Mouse (Mus musculus) thymus, postnatal 25 days (tissue): ENCODE results near the gene Angptl3.

Source experiments
- DNase-seq: peaks from one replicate; pipeline ENCODE4 v3.0.0; 2022

The Angptl3 gene

DNA sequence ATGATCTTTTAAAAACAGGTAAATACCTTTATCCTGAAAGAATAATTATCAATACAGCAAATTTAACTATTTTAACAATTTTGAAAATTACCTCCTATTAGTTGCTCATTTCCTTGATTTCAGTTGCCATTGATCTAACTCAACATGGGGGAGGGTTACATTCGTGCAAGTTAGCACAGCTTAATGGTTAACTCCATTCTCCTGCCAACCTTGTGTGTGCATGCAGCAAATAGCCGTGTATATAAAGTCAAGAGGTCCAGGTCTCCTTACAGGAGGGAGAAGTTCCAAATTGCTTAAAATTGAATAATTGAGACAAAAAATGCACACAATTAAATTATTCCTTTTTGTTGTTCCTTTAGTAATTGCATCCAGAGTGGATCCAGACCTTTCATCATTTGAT lies at the start of gene Angptl3:
TSS of gene Angptl3 (plus strand) at position 269 of the 400 bp plus-strand sequence.
- DNase-seq = no peak

DNA sequence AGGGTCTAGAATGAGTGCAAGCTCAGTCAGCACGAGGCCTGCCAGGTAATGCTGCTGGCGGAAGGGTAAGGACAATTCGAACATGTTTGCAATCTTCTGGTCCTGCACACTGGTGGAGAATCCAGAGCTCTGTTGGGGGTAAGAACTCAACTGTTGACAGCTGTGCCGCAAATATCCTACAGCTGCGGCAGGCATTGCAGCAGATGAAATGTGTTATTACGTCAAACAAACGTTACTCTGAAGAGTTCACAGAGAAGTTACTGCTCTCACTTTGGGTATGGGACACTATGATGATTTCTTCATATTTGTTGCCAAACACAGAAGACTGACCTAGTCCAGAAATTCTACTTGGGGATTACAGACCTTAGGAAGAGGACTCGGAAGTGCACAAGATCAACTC lies 46.1 kb upstream of the Angptl3 start:
- DNase-seq = no peak

DNA sequence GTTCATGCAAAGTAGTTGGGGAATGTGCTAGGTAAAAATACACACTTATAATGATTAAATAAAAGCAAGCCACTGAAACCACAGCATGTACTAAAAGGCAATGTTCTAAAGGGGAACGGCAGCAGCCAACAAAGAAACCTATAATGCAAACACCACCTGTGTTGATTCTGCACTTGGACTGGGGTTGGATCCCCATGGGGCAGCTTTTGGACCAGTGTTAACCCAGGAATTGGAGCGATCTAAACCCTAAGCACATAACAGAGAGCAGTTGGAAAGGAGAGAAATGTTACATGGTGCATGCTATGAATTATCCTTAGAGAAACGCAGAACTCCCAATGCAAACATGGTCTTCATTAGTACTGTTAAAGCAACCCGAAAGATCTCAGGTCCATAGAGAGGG lies 37.3 kb upstream of the Angptl3 start:
- DNase-seq = no peak

DNA sequence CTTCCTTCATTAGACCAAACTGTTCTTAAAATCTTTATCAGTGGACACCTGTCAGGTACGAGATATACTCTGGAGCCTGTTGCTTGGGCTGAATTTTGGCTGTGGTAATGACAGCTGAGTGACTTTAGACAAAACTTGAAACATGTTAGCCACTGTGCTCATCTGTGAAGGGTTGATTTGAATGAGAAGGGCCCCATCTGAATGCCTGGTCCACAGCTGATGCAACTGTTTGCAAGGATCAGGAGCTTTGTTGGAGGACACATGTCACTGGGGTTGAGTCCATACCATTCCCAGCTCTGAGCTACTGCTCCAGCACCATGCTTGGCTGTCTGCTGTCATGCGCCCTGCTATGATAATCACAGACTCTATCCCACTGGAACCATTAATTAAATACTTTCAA lies 25.2 kb upstream of the Angptl3 start:
- DNase-seq = no peak

DNA sequence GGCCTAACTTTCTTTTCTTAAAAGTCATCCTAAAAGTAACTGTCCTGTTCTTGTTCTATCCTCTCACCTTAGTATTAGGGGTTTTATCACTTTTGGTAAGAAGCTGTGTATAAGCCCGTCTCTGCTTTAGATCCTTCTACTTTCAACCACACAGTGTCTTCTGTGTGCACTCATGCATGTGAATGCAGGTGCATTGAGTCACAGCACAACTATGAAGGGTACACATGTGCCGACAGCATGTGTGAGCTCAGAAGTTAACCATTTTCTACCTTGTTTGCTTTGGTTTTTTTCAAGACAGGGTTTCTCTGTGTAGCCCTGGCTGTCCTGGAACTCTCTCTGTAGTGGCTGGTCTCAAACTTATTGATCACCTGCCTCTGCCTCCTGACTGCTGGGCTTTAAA lies 24.4 kb upstream of the Angptl3 start:
- no peak for DNase-seq

DNA sequence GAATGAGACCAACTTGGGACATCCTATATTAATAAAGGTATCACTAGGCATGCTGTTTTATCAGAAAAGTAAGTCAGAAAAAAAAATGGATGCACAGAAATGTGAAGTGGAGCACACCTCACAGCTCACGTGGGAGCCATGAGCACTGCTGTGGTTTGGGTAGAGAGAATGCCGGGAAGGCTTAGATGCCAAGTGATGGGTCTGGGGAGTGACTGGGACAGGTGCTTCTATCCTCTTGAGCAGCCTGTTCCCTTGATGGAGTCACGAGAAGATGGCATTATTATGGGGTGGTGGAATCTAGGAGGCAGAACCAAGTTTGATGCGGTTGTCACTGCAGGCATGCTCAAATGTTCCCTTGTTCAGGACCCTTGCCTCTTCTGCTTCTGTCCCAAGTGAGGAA lies 19.7 kb upstream of the Angptl3 start:
- DNase-seq = no peak

DNA sequence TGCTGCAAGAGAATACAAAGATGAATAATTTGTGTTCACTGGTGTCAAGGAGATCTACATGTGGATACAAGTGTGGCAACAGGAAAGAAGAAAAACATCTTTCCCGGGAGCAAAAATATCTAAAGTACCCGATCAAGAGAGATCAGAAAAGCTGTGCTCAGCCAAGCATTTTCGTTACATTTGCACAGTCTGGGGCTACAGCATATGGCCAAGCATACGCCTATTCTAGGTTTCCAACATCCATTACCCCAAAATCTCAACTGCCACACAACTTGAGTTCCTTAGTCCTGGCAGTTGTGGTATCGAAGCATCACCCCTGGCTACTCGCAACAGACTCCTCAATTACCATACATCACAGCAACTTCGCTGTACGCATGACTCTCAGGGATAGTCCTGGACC lies 8.5 kb upstream of the Angptl3 start:
- no peak for DNase-seq

DNA sequence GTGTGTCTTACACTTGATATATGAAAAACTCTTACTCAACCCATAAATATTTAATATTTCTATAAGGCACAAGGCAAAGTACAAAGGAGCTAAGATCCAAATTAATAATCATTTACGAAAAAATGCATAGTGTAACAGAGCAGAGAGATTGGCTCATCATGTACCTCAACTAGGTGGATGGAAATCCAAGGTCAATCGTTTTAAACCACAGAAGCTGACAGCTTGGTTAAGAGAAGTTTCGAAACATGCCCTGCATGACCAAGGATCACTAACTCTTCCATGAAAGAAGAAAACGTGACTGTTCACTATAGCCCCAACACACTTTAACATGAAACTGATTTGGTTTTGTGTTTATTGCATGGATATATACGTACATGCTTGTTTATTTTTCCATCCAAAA lies 2.4 kb upstream of the Angptl3 start:
- DNase-seq = no peak

DNA sequence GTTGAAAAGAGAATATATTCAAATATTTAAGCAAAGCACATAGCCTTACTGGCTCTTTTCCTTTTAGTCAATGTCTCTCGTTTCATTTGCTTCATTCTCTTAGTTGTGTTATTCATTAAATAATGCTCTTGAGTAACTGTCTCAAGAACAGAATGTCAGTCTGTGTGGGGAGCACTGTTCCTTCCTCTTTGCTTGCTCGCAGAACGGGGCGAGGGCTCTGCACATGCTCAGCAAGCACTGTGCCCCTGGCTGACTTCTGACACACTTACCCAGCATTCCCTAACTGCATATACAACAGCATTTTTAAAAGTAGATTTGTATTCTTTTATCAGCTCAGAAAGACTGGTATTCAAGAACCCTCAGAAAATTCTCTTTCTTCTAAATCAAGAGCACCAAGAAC lies 2.2 kb downstream of the Angptl3 start:
- DNase-seq = no peak

DNA sequence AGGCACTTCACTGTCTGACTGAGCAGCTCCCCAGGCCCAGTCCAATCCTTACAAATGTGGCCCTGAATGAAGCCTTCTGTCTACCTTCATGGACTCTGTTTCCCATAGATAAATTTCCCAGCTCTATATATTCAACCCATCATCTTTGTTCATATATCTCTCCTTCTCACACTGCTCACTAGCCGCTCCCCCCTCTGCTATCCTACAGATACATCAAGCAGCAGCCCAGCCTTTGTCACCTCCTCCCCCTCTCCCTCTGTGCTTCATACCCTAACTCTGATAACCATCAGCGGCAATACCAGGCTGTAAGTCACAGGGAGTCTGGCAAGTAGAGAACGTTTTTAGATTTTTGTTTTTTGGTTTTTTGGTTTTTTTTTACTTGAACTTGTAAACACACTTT lies 14.1 kb downstream of the Angptl3 start:
- DNase-seq = no peak

DNA sequence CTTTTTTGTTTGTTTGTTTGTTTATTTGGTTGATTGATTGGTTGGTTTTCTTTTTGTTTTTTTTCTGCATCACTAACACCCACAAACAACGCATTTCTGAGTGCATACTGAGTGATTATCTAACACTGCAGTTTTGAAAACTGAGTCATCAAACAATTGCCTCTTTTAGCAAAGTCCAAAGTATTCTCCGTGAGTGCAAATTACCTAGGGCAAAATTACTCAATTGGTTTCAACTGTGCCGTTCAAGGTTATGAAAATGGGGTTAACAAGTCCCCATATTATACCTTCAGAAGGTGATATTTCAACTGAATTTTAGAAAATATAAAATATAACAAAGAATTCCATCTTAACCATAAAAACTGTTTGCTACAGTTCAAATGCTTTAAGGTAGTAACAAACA lies 15.7 kb downstream of the Angptl3 start:
- DNase-seq = no peak

DNA sequence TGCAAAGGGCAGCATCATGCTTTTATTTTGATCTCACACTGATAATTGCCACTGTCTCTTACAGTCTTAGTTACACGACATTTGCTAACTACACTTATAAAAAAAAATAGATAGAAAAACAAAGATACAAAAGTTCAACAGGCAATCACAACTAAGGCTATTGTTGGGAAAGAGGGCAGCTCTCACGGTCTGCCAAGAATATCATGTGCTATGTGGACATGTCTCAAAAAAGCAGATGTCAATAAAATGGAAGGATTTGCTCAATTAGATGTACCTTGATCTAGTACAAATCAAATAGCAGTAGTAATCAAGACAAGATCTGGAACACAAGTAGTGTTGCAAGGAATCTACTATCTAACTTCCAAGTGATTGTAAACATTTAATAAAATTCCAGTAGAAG lies 17.8 kb downstream of the Angptl3 start:
- DNase-seq = no peak

DNA sequence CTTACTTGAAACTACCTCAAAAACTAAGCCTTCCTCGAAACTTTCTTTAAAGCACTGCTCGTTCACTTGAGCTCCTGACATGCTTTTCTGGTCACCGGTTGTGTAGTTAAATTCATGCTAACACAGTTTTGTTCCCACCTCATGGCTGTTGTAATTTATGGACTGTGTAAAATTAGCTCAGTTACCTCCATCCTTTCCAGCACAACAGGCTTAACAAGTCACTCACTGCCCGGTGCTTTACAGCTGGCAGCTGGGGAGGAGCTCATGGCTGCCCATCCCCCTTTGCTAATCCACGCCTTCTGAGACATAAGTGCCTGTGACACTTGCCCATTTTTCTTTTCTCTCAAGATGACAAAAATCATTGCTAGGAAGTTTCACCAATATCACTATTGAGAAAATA lies 33.8 kb downstream of the Angptl3 start:
- DNase-seq = no peak

DNA sequence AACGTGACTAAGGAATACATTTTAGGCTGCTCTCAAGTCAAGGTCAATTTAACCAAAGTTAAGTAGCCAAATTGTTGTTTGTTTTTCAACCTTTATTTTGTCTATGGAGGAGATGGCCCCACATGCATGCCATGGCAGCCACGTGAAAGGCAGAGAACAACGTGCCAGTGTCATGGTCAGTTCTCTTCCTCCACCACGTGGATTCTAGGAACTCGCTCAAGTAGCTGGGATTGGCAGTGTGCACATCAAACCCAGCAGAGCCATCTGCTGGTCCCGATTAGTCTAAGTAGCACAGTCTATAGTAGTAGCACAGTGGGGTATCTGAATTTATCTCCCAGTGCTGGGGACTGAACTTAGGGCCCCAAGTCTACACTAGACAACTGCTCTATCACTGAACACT lies 38.1 kb downstream of the Angptl3 start:
- no peak for DNase-seq

DNA sequence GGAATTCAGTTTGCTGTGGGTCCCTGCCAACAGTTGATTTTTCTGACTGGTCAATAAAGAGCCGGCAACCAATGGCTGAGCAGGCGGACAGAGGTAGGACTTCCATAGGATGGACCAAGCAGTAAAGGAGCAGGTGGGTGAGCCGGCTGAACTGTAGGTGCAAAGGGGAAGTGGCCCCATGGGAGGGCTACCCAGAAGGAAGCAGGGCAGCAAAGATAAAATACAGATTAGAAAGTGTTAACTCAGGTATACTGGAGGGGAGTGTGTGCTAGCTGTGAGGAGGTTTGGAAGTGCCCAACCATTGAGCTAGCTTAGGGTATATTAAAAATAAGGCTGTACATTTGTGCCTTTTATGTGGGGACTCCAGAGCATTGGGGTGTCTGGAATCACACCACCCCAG lies 47.3 kb downstream of the Angptl3 start:
- DNase-seq = no peak

DNA sequence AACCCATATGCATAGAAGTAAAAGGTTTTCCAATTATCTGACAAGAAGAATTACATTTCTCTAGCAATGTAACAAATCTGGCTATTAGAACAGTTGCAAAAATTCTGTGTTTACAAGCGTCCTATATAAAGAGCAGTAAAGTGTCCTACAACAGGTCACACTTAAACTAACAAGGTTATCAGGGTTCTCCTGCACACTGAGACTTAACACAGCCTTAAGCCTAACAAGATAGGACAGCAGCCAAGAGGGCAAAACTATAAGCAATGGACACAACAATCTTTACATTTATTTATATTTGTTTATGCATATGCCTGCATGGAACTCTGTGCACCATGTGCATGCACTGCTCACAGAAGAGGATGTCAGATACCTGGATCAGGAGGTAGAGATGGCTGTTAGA lies 50.4 kb downstream of the Angptl3 start:
- no peak for DNase-seq

DNA sequence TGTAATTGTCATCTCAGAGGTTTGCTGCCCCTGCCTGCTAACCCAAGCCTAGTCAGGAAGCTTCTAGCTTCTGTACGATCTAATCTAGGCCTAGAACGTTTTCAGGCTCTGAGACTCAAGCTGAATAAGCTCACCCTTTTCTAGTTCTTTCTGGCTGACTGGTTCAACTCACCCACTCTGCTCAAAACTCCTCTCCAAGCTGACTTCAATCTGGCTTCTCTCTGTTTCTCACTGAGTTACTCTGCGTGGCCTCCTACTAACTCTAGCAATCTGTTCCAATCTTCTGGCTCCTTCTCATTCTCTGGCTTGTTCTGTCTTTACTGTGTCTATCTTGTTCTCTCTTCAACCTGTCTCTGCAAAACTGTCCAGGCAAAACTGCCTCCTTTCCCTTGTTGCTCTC lies 53.1 kb downstream of the Angptl3 start:
- DNase-seq = no peak

DNA sequence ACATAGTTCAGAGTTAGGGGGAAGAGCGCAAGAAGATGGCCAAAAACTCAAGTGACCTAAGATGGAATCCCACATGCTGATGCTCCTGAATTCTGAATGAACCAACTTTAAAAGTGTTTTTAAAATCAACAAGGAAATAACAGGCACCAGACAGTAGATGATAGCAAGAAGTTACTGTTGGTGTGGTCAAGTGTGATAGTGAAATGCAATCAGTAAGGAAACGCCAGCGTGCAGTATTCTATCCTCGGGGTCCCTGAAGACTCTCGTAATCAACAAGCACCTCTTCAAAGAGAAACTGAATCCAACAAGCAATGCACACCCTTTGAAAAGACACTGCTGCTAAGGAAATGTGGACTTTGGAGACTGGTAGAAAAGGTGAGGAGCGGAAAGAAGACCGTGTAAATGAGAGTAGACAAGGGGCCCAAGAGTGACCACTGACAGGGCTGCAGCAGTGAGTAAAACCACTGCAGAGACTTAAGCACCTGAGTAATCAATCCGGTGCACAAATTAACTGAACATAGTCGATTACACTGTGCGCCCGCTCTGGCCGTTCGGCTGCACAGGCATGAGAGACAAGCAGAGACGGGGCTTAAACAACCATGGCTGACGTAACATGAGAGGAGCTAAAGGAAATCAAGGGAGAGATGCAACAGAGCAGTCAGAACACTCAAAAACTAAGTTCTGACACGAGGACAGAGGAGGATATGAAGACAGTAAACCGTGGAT lies 57.2 kb downstream of the Angptl3 start:
- no peak for DNase-seq

DNA sequence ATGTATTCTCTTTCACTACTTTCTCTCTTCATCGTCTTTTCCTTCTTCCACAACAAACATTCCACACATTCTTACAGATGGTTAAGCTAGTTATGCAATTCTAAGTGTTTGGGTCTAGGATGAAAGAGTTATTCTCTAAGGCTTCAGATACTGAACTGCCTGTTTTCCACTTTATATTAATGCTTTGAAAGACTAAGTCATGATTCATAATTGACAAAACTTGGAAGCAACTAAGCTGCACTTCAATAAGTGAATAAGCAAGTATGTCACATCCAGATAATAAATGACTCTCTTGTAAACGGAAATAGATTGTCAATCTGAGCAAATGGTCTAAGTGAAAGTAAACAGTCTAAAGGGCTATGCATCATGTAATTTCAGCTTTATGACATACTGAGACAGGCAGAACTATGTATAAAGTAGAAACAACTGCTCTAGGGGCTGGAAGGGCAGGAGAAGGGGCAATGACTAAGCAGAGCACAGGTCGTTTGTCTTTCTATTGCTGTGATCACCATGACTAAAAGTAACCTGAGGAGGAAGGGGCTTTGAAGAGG lies 60.5 kb downstream of the Angptl3 start:
- no peak for DNase-seq

DNA sequence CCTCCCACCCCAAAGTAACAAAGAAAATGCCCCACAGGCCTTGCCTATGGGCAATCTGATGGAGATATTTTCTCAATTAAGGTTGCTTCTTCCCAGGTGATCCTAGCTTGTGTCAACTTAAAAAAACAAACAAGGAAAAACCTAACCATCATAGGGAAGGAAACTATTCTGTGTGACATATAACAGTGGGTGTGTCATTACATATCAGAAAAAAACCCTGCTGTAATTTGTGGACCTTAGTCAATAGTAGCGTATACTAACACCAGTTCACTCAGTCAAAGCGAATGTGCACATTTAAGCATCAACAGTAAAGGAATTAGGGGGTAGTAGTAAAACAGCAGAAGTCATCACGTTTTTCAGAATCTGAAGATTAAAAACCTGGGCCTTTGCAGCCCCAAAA lies 61.0 kb downstream of the Angptl3 start:
- DNase-seq = no peak
